Mouse (Mus musculus) cerebellum, adult (tissue): ENCODE results near the gene Ttc28.

ENCODE experiments used
- ATAC-seq: cut with Nextera tagmentation; 2 replicates; pipeline ENCODE4 v1.9.2; 2017; ENCODE audit warnings: mild to moderate bottlenecking, moderate library complexity, mixed read lengths; ENCODE audit not compliant: insufficient number of reproducible peaks, low FRiP score, low TSS enrichment

Ttc28 gene

DNA sequence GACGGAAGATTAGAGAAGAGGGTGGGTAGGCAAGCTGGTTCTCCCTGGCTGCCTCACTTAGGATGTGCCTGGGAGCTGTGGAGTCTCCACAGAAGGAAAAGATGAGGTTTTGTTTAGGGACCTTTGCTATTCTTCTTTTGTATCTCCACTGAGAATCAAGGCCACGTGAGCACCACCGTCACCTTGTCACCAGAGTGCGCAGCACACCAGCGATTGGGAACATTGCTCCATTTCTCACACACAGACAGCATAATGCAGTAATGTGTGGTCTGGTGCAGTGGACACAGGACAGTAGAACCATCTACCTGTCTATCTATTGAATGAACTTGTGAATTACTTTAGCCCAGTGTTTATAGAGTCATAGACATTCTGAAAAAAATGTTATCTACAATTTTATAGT lies 121.3 kb downstream of the Ttc28 start:
- ATAC-seq, result no peak

- ATAC-seq, result no peak
Measured at GRCm38 (mm10) chr5:111003220-111003619, 123.6 kb downstream of the Ttc28 start.

DNA sequence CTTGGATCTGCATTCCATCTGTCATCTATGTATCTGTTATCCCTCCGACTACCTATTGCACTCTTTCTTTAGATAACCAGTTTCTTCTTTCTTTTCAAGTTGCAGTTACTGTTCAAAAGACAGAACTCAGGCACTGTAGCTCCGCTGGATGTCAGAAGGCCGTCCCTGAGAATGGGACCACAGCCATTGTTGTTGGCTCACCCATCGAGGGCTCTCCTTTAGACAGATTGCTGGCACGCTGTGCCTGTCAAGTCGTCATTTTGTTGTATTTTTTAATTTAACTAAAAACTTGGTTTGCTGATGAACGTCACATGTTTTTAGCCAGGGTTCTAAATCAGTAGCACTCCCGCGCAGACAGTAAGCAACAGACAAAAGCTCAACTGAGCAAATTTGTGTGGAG lies 124.1 kb downstream of the Ttc28 start:
- ATAC-seq, result no peak

- peak; percentile 66; the same call in 1 of the 2 replicates for ATAC-seq
Measured at GRCm38 (mm10) chr5:111006272-111007135, 126.9 kb downstream of the Ttc28 start.

DNA sequence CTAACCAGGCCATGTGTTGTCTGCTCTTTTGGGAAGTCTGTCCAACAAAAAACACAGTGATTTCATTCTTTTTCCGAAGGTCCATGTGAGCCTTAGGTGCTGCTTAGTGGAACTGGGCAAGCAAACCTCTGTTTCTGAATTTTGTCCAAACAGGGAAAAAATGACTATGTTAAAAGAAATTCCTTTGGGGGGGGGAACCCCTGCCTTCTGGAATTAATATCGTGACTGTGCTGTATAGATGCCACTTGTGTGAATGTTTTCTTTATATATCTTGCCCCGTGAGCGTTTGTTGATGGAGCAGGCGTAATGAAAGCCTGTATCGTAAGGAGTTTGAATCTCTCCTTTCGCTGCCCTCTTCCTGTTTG lies 127.5 kb downstream of the Ttc28 start:
- no peak for ATAC-seq

DNA sequence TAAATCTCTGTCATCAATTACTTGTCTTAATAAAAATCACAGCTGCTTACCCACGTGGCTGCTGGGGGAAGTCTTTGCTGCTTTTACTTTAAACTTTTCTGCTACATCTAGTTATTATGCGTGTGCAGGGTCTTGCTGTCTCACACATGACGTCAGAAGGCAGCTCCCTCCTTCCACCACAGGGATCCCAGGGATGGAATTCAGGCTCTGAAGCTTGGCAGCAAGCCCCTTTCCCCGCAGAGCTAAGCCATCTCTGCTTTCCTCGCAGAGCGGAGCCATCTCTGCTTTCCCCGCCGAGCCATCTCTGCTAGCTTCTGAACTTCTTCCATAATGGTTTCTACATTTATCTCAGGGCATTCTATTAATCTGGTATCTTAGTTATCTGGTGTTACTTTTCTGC lies 128.3 kb downstream of the Ttc28 start:
- no peak for ATAC-seq

DNA sequence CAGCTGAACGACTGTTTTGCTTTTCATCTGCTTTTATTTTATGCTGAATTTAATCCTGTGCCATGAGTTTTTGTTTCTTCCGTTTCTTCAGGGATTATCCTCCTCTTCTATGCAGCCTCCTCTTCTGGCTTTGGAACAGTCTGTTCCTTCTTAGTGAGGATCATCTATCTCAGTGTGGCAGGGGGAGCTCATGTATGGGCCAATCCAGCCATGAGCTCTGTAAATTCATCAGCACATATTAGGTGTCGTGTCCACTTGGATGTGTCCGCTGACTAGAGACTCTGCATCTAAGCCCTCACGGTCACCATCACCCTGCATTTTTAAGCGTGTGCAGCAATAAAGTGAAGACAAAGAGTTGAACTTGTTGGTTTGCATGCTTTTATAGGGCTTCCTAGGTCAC lies 128.8 kb downstream of the Ttc28 start:
- ATAC-seq, result no peak

DNA sequence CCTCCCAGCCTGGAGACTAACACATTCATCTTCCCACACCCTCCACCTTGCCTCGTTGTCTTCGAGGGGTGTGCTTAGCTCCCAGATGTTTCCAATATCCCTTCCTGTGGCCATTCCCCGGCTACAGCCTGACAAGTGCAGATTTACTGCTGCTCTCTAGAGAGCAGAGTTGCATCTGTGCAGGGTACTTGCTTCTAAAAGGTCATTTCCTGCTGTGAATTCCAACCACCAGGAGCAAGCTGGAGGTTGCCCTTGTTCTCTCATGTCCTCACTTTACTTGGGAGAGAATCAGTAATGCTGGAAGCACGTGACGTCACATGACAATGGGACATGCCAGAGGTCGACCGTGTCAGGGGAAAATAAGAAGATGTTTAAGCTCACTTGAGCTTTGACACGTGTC lies 131.7 kb downstream of the Ttc28 start:
- ATAC-seq, result no peak

DNA sequence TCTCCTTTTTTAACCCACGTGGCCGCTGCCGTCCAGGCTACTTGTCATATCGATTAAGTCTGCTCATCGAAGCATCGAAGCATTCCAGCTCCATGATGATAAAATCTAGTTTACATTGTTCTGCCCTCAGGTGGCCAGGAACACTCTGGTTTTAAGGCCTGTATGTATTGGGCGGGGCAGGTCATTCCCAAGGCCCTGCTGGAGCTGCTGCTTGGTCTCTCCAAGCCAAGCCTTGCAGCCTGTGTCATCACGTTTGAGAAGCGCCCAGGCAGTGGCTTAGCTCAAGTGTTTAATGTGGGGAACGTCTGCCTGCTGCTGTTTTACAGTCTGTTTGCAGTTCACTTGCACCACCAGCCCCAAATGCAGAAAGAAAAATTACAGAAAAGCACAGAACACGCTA lies 132.5 kb downstream of the Ttc28 start:
- no peak for ATAC-seq

DNA sequence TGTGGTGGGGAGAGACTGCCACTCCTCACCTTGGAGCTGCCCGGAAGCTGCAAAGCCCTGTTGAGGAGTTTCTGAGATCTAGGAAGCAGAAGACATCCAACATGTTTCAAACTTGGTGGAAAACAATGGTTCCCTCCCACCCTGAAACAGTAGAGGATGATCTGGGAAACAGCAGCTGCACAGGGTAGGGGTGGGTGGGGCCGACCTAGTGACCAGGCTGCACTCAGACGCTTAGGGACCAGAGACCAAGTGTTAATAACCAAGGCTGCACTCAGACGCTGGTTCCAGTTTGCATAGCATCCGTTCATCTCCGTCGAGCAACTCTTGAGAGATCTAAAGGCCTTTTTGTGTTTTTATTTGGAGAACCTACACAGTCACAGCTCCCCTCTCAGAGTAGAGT lies 133.0 kb downstream of the Ttc28 start:
- no peak for ATAC-seq

- ATAC-seq, result no peak
Measured at GRCm38 (mm10) chr5:111014960-111015359, 135.4 kb downstream of the Ttc28 start.

DNA sequence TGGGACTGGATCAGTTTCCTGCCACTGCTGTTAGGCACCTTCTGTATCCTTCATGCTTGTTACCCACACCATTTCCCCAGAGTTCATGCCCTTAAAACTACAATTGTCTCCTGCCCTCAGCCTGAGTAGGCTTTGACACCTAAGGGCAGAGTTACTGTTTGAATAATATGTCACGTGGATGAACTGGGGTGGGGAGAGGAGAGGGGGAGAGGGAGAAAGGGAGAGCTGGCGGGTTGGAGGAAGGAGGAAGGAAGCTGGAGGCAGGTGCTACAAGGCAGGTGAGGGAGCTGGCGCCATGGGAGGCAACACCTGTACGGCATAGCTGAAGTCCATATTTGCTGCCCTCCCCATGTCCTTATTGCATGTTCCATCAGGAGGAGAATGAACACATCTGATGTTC lies 137.7 kb downstream of the Ttc28 start:
- ATAC-seq, result no peak

DNA sequence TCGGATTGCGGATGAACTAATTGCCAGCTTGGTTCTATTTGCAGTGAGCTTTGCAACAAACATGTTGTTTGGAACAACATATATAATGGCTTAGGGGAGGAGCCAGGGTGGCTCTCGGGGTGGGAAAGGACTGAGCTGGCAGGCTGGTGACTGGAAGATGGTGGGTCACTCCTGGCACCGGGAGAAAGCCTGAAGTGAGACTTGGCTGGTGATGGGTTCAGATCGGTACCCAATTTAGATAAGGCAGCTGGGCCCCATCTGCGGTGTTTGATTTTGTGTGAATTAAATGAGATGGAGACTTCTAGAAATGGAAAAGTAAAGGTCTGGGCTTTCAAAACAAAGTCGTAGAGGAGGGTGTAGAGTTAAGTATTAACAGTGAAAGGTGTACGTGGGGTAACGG lies 142.7 kb downstream of the Ttc28 start:
- no peak for ATAC-seq

DNA sequence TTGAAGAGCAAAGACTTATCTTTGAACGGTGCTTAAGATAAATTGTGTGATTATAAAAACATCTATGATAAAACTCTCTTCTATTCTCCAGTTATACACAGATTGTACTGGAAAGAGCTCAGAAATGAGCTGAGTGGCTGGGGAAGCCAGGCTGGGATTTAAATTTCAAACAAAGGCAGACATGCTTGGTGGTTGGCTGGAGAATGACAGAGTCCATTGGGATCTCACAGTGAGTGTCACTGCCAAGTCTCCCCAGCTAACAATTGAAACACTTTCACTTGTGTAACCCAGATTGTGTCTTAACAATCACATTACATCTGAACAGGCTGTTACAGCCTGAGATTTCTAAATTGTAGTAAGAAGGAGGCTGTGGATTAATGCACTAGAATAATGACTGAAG lies 143.3 kb downstream of the Ttc28 start:
- ATAC-seq, result no peak

DNA sequence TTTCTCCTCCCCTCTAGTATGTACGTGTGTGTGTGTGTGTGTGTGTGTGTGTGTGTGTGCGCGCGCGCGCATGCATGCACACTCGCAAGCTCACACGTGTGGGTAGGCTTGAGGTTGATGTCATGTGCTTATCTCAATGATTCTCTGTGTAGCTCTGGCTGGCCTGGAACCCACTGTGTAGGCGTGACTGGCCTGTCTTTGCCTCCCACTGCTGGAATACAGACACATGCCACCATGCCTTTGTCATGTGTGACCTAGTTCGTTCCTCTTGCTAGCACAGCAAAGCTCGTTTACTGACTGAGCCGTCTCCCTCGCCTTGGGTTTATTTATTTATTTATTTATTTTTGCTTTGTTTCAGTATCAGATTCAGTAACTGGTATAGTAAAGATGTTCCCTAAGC lies 145.0 kb downstream of the Ttc28 start:
- ATAC-seq, result no peak

GRCm38 (mm10) chr5:111025476-111025875 lies 145.9 kb downstream of the Ttc28 start:
- no peak for ATAC-seq

DNA sequence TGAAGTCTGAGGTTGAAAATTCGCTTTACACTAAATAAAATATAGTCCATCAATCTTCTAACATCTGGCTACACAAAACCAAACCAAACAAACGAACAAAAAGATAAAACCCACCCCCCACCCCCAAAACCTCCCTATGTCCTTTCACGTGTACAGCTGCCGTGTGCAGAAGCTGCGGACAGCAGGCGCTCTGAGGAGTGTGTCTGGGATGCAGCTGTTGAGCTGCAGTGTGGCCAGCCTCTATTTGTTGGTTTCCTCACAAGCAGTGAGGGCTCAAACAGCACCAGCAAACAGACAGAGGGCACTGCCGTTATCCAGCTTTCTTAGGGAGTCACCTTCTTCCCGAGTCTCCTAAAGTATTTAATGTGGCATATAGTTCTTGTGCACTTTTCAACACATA lies 146.6 kb downstream of the Ttc28 start:
- no peak for ATAC-seq

- ATAC-seq, result no peak
Measured at GRCm38 (mm10) chr5:111028340-111028739, 148.7 kb downstream of the Ttc28 start.

GRCm38 (mm10) chr5:111028952-111029351 lies 149.3 kb downstream of the Ttc28 start:
- ATAC-seq, result no peak

DNA sequence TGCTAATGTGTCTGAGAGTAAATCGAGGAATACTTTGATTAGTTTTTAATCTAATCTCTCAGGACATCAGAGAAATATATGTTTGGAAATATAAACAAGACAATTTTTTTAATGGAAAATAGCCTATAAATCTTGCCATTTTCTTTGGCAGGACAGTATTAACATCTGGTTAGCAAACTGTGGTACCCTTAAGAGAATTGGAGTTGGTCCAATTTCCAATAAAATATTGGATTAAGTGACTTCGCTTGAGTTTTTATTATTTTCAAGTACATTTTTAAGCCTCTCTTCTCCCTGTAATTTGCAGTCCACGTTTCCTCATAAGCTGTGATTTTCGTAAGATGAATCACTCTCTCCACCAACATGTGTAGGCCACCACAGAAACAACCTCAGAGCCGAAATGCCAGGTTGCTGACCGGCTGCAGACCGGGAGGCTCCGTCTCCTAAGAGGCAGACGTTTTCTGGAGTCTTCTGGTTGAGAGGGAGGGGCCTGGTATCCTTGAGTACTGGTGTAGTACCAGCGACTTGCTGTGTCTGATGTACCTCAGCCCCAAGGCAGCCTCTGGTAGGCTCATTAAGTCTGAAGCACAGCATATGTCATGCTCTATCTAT lies 153.2 kb downstream of the Ttc28 start:
- no peak for ATAC-seq

GRCm38 (mm10) chr5:111033489-111033888 lies 153.9 kb downstream of the Ttc28 start:
- no peak for ATAC-seq

- ATAC-seq, result no peak
Measured at GRCm38 (mm10) chr5:111037123-111037748, 157.6 kb downstream of the Ttc28 start.
